Mouse (Mus musculus) gastrocnemius, postnatal 36 days (tissue): ENCODE results near the gene Zbtb37. TPM values are rescaled to one million over a fixed set of nuclear protein-coding genes. Genes with fewer than 3 reads are reported as not detected.

Experiments
- DNase-seq, 2 experiments: peaks; one replicate each; pipeline ENCODE4 v3.0.0; 2022
- intact Hi-C: fragments of 180-260 bp; cut with DNase I; formaldehyde crosslinking; loops from one replicate; pipeline ENCODE4 v1.15.1; 2025
- total RNA-seq, 2 experiments: library from RNA; stranded (reverse); gene quantifications; 2 replicates each; pipeline ENCODE4 v1.2.3; 2021

Gene Zbtb37
- total RNA-seq, 2 experiments from 2014 or later = 5.3 to 7.1 TPM

GRCm38 (mm10) chr1:160980537-160981234 is 54.0 kb downstream of the Zbtb37 start:
- no peak for DNase-seq
- intact Hi-C loops = no loop called here

GRCm38 (mm10) chr1:160980021-160980420 is 54.6 kb downstream of the Zbtb37 start:
- DNase-seq = no peak
- intact Hi-C loops = no loop called here

GRCm38 (mm10) chr1:160978071-160978735 is 56.4 kb downstream of the Zbtb37 start, which contains the start of gene Serpinc1:
TSS of gene Serpinc1 (plus strand) at chr1:160978585.
- intact Hi-C loops = no loop called here
- no peak for DNase-seq

- intact Hi-C loops = no loop called here
- DNase-seq = no peak
Measured at GRCm38 (mm10) chr1:160968643-160969042, 66.0 kb downstream of the Zbtb37 start.

- intact Hi-C loops = no loop called here
- DNase-seq = no peak
Measured at GRCm38 (mm10) chr1:160967268-160967667, 67.4 kb downstream of the Zbtb37 start.

- no peak for DNase-seq
- intact Hi-C loops = no loop called here
Measured at GRCm38 (mm10) chr1:160963199-160963598, 71.5 kb downstream of the Zbtb37 start.

Other genes with a start within 250 kb of the Zbtb37 start
- gene Rabgap1l, start 241.6 kb downstream of the Zbtb37 start, total RNA-seq = 10 to 100 TPM in 1 of 2 experiments, 1 to 10 TPM in 1; 9.1 to 11.7 TPM
- 10 to 100 TPM; 25.1 to 28.3 TPM for gene Rc3h1, start 128.4 kb downstream of the Zbtb37 start, total RNA-seq
- gene Serpinc1, start 56.3 kb downstream of the Zbtb37 start, total RNA-seq = under 1 TPM; 0.15 to 0.18 TPM
- 10 to 100 TPM; 11.4 to 11.7 TPM for gene Dars2, start 35.8 kb upstream of the Zbtb37 start, total RNA-seq
- gene Cenpl, start 35.9 kb upstream of the Zbtb37 start, total RNA-seq = under 1 TPM; 0.52 to 0.64 TPM
- 1 to 10 TPM; 7.5 to 7.8 TPM for gene Klhl20, start 96.7 kb upstream of the Zbtb37 start, total RNA-seq
- not detected for gene Ankrd45, start 107.8 kb upstream of the Zbtb37 start, total RNA-seq
- not detected for gene Tex50, start 124.5 kb upstream of the Zbtb37 start, total RNA-seq
- 100 to 1,000 TPM; 104 to 117 TPM for gene Prdx6, start 216.4 kb upstream of the Zbtb37 start, total RNA-seq